Mouse (Mus musculus): ENCODE results near the gene Tmem220. TPM values are rescaled to one million over a fixed set of nuclear protein-coding genes. Genes with fewer than 3 reads are reported as not detected.
"Not testable (repeated sequence)": the region's sequence is repeated elsewhere in the genome, so short reads cannot be mapped to it uniquely, and the experiment has no call there.

The Tmem220 gene
- polyA plus RNA-seq, 1 experiment, result not detected

- Histone ChIP-seq H3K27ac (ENCODE audit: control insufficient read depth, insufficient read depth, low read depth, low read length, poor library complexity) (no peak overlapping the region), H3K4me1 (ENCODE audit: control insufficient read depth, insufficient read depth, low read length) (no peaks in the 10 kb centered on the region), H3K4me3 (replicated peaks; ENCODE audit: control insufficient read depth, low read depth, low read length) (no peak overlapping the region)
- WGBS, result 82% methylated on average over 8 of the region's 8 CpGs
- no peak for TF ChIP-seq POLR2A (IDR thresholded peaks at IDR 0.05; ENCODE audit: borderline replicate concordance, control insufficient read depth, low read depth, low read length)
- TF ChIP-seq CTCF (IDR thresholded peaks at IDR 0.05; ENCODE audit: control insufficient read depth, insufficient read depth, low read length), result no peak
Measured at GRCm38 (mm10) chr11:67007961-67008360, 17.0 kb upstream of the Tmem220 start.

GRCm38 (mm10) chr11:67008528-67008927 is 16.4 kb upstream of the Tmem220 start:
- no peak overlapping the region for H3K27ac ChIP-seq (ENCODE audit: control insufficient read depth, insufficient read depth, low read depth, low read length, poor library complexity)
- H3K4me1 ChIP-seq (ENCODE audit: control insufficient read depth, insufficient read depth, low read length), result no peaks in the 10 kb centered on the region
- no peak overlapping the region for H3K4me3 ChIP-seq (replicated peaks; ENCODE audit: control insufficient read depth, low read depth, low read length)
- TF ChIP-seq POLR2A (IDR thresholded peaks at IDR 0.05; ENCODE audit: borderline replicate concordance, control insufficient read depth, low read depth, low read length), result no peak
- WGBS, result 85% methylated on average over 4 of the region's 4 CpGs

DNA sequence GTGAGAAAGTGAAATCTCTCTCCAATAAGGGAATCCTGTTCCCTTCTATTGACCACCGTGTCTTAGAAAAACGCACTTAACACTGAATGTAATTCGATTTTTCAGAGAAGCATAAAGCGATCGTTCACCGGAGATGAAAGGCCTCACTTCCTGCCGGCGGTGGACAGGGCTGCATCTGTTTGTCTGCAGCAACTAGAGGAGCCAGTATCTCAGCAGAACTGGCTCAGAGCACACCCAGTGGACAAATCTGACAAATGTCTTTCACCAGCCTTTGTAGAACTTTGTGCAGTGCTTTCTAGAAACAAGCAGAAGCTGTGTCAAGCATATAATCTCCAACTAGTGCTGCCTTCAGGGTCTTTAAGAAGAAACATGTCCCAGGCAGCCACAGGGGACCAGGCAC is 14.5 kb upstream of the Tmem220 start:
- 5% methylated on average over 8 of the region's 8 CpGs for WGBS
- Histone ChIP-seq H3K27ac (ENCODE audit: control insufficient read depth, insufficient read depth, low read depth, low read length, poor library complexity) (no peak overlapping the region), H3K4me3 (replicated peaks; ENCODE audit: control insufficient read depth, low read depth, low read length) (no peak overlapping the region), H3K4me1 (ENCODE audit: control insufficient read depth, insufficient read depth, low read length) (no peaks in the 10 kb centered on the region)
- TF ChIP-seq POLR2A (IDR thresholded peaks at IDR 0.05; ENCODE audit: borderline replicate concordance, control insufficient read depth, low read depth, low read length), result no peak
- TF ChIP-seq CTCF (IDR thresholded peaks at IDR 0.05; ENCODE audit: control insufficient read depth, insufficient read depth, low read length), result no peak

DNA sequence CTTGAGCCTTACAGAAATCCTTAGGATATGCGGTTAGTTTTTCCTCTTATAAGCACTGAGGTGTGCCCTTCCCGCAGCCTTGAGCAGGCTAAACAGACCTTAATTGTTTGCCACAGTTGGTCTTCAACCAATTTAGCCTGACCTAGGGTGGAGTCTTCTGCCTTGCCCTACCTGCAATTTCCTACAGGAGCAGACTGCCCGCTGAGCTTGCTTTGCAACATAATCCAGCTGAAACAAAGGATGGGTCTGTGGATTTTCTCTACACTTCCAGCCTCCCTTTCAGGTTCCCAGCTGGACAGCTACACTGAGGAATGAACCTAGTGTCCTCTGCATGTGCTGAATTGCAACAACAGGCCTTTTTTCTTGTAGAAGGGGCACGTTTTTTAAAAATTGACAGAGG is 13.3 kb upstream of the Tmem220 start:
- Histone ChIP-seq H3K4me1 (ENCODE audit: control insufficient read depth, insufficient read depth, low read length) (no peaks in the 10 kb centered on the region; the same call in 1 of the 2 replicates), H3K27ac (ENCODE audit: control insufficient read depth, insufficient read depth, low read depth, low read length, poor library complexity) (no peak overlapping the region), H3K4me3 (replicated peaks; ENCODE audit: control insufficient read depth, low read depth, low read length) (no peak overlapping the region)
- 57% methylated on average over 4 of the region's 4 CpGs for WGBS
- TF ChIP-seq CTCF (IDR thresholded peaks at IDR 0.05; ENCODE audit: control insufficient read depth, insufficient read depth, low read length), result no peak
- no peak for TF ChIP-seq POLR2A (IDR thresholded peaks at IDR 0.05; ENCODE audit: borderline replicate concordance, control insufficient read depth, low read depth, low read length)

- TF ChIP-seq POLR2A (IDR thresholded peaks at IDR 0.05; ENCODE audit: borderline replicate concordance, control insufficient read depth, low read depth, low read length), result no peak
- TF ChIP-seq CTCF (IDR thresholded peaks at IDR 0.05; ENCODE audit: control insufficient read depth, insufficient read depth, low read length), result no peak
- 10% methylated on average over 12 of the region's 12 CpGs for WGBS
- Histone ChIP-seq H3K4me3 (replicated peaks; ENCODE audit: control insufficient read depth, low read depth, low read length) (no peak overlapping the region), H3K27ac (ENCODE audit: control insufficient read depth, insufficient read depth, low read depth, low read length, poor library complexity) (no peak overlapping the region), H3K4me1 (ENCODE audit: control insufficient read depth, insufficient read depth, low read length) (no peaks in the 10 kb centered on the region; the same call in 1 of the 2 replicates)
Measured at GRCm38 (mm10) chr11:67017801-67018591, 7.0 kb upstream of the Tmem220 start.

GRCm38 (mm10) chr11:67019711-67020475 is 5.1 kb upstream of the Tmem220 start:
- no peak for TF ChIP-seq CTCF (IDR thresholded peaks at IDR 0.05; ENCODE audit: control insufficient read depth, insufficient read depth, low read length)
- no peak for TF ChIP-seq POLR2A (IDR thresholded peaks at IDR 0.05; ENCODE audit: borderline replicate concordance, control insufficient read depth, low read depth, low read length)
- WGBS, result 48% methylated on average over 7 of the region's 7 CpGs
- Histone ChIP-seq H3K4me3 (replicated peaks; ENCODE audit: control insufficient read depth, low read depth, low read length) (no peak overlapping the region), H3K27ac (ENCODE audit: control insufficient read depth, insufficient read depth, low read depth, low read length, poor library complexity) (no peak overlapping the region), H3K4me1 (ENCODE audit: control insufficient read depth, insufficient read depth, low read length) (no peaks in the 10 kb centered on the region; the same call in 1 of the 2 replicates)

- no peak overlapping the region for H3K27ac ChIP-seq (ENCODE audit: control insufficient read depth, insufficient read depth, low read depth, low read length, poor library complexity)
- TF ChIP-seq POLR2A (IDR thresholded peaks at IDR 0.05; ENCODE audit: borderline replicate concordance, control insufficient read depth, low read depth, low read length) (no peak), CTCF (IDR thresholded peaks at IDR 0.05; ENCODE audit: control insufficient read depth, insufficient read depth, low read length) (peak; percentile 46; the same call in 1 of the 2 replicates)
Measured at GRCm38 (mm10) chr11:67020948-67021347, 4.0 kb upstream of the Tmem220 start.

GRCm38 (mm10) chr11:67022354-67023115 is 2.4 kb upstream of the Tmem220 start:
- Histone ChIP-seq H3K27ac (ENCODE audit: control insufficient read depth, insufficient read depth, low read depth, low read length, poor library complexity) (no peak overlapping the region), H3K4me1 (ENCODE audit: control insufficient read depth, insufficient read depth, low read length) (no peaks in the 10 kb centered on the region; the same call in 1 of the 2 replicates), H3K4me3 (replicated peaks; ENCODE audit: control insufficient read depth, low read depth, low read length) (no peak overlapping the region)
- 72% methylated on average over 13 of the region's 13 CpGs for WGBS
- TF ChIP-seq POLR2A (IDR thresholded peaks at IDR 0.05; ENCODE audit: borderline replicate concordance, control insufficient read depth, low read depth, low read length) (no peak), CTCF (IDR thresholded peaks at IDR 0.05; ENCODE audit: control insufficient read depth, insufficient read depth, low read length) (peak; percentile 47)

More at GRCm38 (mm10) chr11:67020948-67021347, 4.0 kb upstream of the Tmem220 start:
- WGBS, result 7% methylated on average over 12 of the region's 12 CpGs
- Histone ChIP-seq H3K4me3 (replicated peaks; ENCODE audit: control insufficient read depth, low read depth, low read length) (no peak overlapping the region), H3K4me1 (ENCODE audit: control insufficient read depth, insufficient read depth, low read length) (no peaks in the 10 kb centered on the region; the same call in 1 of the 2 replicates)

- not testable (repeated sequence) for H3K4me3 ChIP-seq (replicated peaks; ENCODE audit: control insufficient read depth, low read depth, low read length); H3K27ac ChIP-seq (ENCODE audit: control insufficient read depth, insufficient read depth, low read depth, low read length, poor library complexity); H3K4me1 ChIP-seq (ENCODE audit: control insufficient read depth, insufficient read depth, low read length)
- WGBS, result 42% methylated on average over 1 of the region's 1 CpGs
Measured at GRCm38 (mm10) chr11:67023191-67023590, 1.8 kb upstream of the Tmem220 start.

Data from bone marrow, adult 2 months (tissue).